Mouse (Mus musculus) thymus, adult 2 months (tissue): ENCODE data around the gene Hnrnpab.

ENCODE experiments used
- CTCF ChIP-seq: fragments of 200-500 bp; IDR thresholded peaks from 2 replicates; pipeline ENCODE4 v1.5.1; 2012; ENCODE audit warnings: mild to moderate bottlenecking, control low read depth, low read length, moderate library complexity, borderline replicate concordance; ENCODE audit not compliant: control insufficient read depth, poor library complexity, insufficient read depth; ENCODE audit errors: extremely low read depth
- POLR2A ChIP-seq: fragments of 200-500 bp; IDR thresholded peaks from 2 replicates; pipeline ENCODE4 v1.6.1; 2012; ENCODE audit warnings: mild to moderate bottlenecking, low read length, control low read depth, moderate library complexity; ENCODE audit not compliant: control insufficient read depth, poor library complexity, insufficient read depth; ENCODE audit errors: extremely low read depth

- TF ChIP-seq CTCF = no peak
- no peak for TF ChIP-seq POLR2A
These were observed 13.3 kb downstream of the Hnrnpab start for GRCm38 (mm10) chr11:51593368-51593767.
